In the genomic region with DNA sequence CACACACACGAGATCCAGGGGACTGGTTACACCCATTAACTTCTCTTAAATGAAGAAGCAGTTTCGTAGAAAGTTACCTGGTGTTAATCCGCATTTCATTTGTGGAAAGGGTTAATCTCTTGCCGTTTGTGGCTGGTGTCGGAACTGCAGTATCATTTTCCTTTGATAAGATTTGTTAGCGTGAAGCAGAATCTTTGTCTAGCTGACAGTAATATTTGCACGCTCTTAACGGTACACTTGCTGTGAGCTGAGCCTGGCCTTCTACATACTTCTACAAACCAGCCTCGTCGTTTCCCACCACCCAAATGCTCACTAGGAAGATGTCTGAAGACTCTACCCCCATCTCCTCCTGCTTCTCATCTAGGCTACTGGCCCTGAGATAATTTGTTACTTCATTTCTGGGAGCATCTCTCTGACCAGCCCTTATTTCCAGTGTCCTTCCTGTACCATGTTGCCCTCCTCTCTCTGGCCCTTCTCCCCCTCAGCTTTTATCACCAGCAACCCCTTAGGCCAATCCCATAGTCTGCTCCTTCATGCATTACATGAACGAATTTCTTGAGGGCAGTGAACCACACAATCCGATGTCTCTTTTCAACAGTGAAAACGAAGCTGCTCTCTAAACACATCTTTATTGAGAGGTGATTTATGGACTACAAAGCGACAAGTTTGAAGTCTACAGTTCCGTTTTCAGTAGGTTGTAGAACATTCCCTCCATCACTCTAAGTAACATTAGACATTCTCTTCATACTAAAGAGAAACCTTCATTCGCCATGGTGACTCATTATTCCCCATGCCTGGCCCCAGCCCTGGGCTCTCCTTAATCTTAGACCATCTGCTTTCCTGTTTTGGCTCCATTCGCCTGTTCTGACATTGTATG, we compare ENCODE assay signal across 9 mouse cellular contexts. TPM values are rescaled to one million over a fixed set of nuclear protein-coding genes. Genes with fewer than 3 reads are reported as not detected.
DNase-seq lines count a peak whose midpoint lies in the region; ATAC-seq and TF ChIP-seq lines count a peak whose summit lies in the region.
"Had no signal": no experiment of that assay in that cellular context is flagged by ENCODE, and none has a peak within 500 bp of the region (broad histone marks: within the 10 kb centered on the region; RNA-seq: fewer than 3 reads in every experiment).

No protein-coding gene starts in this region.

- H3K9me3 ChIP-seq in lung, postnatal 0 days (ENCODE audit: low read length), result no peaks in the 10 kb centered on the region
- H3K9me3 ChIP-seq in liver, embryonic 12.5 days (replicated peaks), result no peaks in the 10 kb centered on the region

- no peak overlapping the region for H3K4me3 ChIP-seq in lung, postnatal 0 days (ENCODE audit: low read depth, low read length)
- no peak overlapping the region for H3K4me3 ChIP-seq in liver, embryonic 12.5 days
- H3K4me3 ChIP-seq in left cerebral cortex, adult 2 months, result no peak overlapping the region

- no peak overlapping the region for H3K9ac ChIP-seq in lung, postnatal 0 days (replicated peaks; ENCODE audit: low read depth)
- H3K9ac ChIP-seq in liver, embryonic 12.5 days, result 0 out of 2 replicates have a peak overlapping the region, but pooled peaks have one; percentile 20

- peak; percentile 20; the same call in 1 of the 2 replicates for TF ChIP-seq CTCF in lung, postnatal 0 days (IDR thresholded peaks at IDR 0.05)
- no peak for TF ChIP-seq CTCF in left cerebral cortex, adult 2 months (IDR thresholded peaks at IDR 0.05)

- intact Hi-C loops in left cerebral cortex, adult 2 months (cut with DNase I), result no loop called here

- WGBS in lung, postnatal 0 days, result 40% methylated on average over 17 of the region's 17 CpGs
- WGBS in liver, embryonic 12.5 days (ENCODE audit: insufficient replicate concordance), result 27% methylated on average over 17 of the region's 17 CpGs

- peak; percentile 45 for DNase-seq in CD4-positive, CD25-positive, alpha-beta regulatory T cell, adult 2 months (ENCODE audit: low read depth, low spot score)
- peak; percentile 38 for DNase-seq in lung, postnatal 0 days (ENCODE audit: low spot score)
- no peak for DNase-seq in lung, postnatal 36 days
- DNase-seq in retina, postnatal 1 day, result peak; percentile 64
- DNase-seq in left cerebral cortex, adult 2 months (ENCODE audit: extremely low spot score in 1 of 2, low spot score in 2 of 2), result no peak
- no peak for DNase-seq in right cerebral cortex, postnatal 4 days
- DNase-seq: cerebellum, adult 2 months had no signal

- peaks cover 12% of the 10 kb centered on the region for H3K4me1 ChIP-seq in lung, postnatal 0 days (ENCODE audit: insufficient read depth, low read depth, low read length)
- peaks cover 80% of the 10 kb centered on the region for H3K4me1 ChIP-seq in liver, embryonic 12.5 days

- TF ChIP-seq EP300 in lung, postnatal 0 days (IDR thresholded peaks at IDR 0.05), result no peak

- ATAC-seq in CD4-positive, CD25-positive, alpha-beta regulatory T cell, adult 4 months, result no peak
- ATAC-seq in lung, postnatal 0 days, result no peak
- peak; percentile 35; the same call in 1 of the 2 replicates for ATAC-seq in liver, embryonic 12.5 days

- H3K27ac ChIP-seq in lung, postnatal 0 days (ENCODE audit: low read length), result no peak overlapping the region
- H3K27ac ChIP-seq in liver, embryonic 12.5 days, result peak overlapping the region; percentile 56; the same call in 1 of the 2 replicates
- H3K27ac ChIP-seq in left cerebral cortex, adult 2 months, result no peak overlapping the region

- H3K4me2 ChIP-seq in lung, postnatal 0 days (replicated peaks; ENCODE audit: low read depth, low read length), result no peak overlapping the region
- H3K4me2 ChIP-seq in liver, embryonic 12.5 days, result peak overlapping the region; percentile 36

- H3K27me3 ChIP-seq in lung, postnatal 0 days (replicated peaks; ENCODE audit: insufficient read depth, low read length), result no peaks in the 10 kb centered on the region
- H3K27me3 ChIP-seq in liver, embryonic 12.5 days (replicated peaks), result no peaks in the 10 kb centered on the region; the same call in 1 of the 2 replicates

- no peaks in the 10 kb centered on the region for H3K36me3 ChIP-seq in lung, postnatal 0 days (ENCODE audit: insufficient read depth, low read length)
- no peaks in the 10 kb centered on the region for H3K36me3 ChIP-seq in liver, embryonic 12.5 days

RNA-seq across cellular contexts. Expression of a gene that starts 36.3 kb away (rescaled TPM):
- 10 to 100 TPM; 80.3 to 83.7 TPM for polyA plus RNA-seq in CD4-positive, CD25-positive, alpha-beta regulatory T cell, adult 4 months (2017; shearing (Covaris generic))
- 87.9 and 88.7 TPM in 2 replicates for polyA plus RNA-seq in lung, postnatal 0 days (2015; fragmentation: Nextera tagmentation; extraction: Ambion mirVana)
- polyA plus RNA-seq in liver, embryonic 12.5 days (2016; fragmentation: Nextera tagmentation; extraction: Ambion mirVana), result 67.1 and 69.2 TPM in 2 replicates
- total RNA-seq in left cerebral cortex, adult 2 months (2021), result 10 to 100 TPM; 80.1 to 90.2 TPM

RNA-seq across cellular contexts. Expression of a gene that starts 48.8 kb away (rescaled TPM):
- 10 to 100 TPM in 1 of 2 experiments, 1 to 10 TPM in 1; 7.5 to 10.3 TPM for polyA plus RNA-seq in CD4-positive, CD25-positive, alpha-beta regulatory T cell, adult 4 months (2017; shearing (Covaris generic))
- polyA plus RNA-seq in lung, postnatal 0 days (2015; fragmentation: Nextera tagmentation; extraction: Ambion mirVana), result 7.1 and 8.5 TPM in 2 replicates
- 8.9 and 9.9 TPM in 2 replicates for polyA plus RNA-seq in liver, embryonic 12.5 days (2016; fragmentation: Nextera tagmentation; extraction: Ambion mirVana)
- 100 to 1,000 TPM; 224 to 246 TPM for total RNA-seq in left cerebral cortex, adult 2 months (2021)

Comparison
In these comparisons a context has a peak if more than half of its experiments do, and no peak if none do; other contexts are left out.
1. DNase-seq: peak in CD4-positive, CD25-positive, alpha-beta regulatory T cell, adult 2 months (single experiment), lung, postnatal 0 days (single experiment) and retina, postnatal 1 day (single experiment); none in lung, postnatal 36 days (single experiment), left cerebral cortex, adult 2 months (0 of 2) and right cerebral cortex, postnatal 4 days (single experiment).